Mouse (Mus musculus): ENCODE data around the gene Gm20873.
"Not testable (repeated sequence)": the region's sequence is repeated elsewhere in the genome, so short reads cannot be mapped to it uniquely, and the experiment has no call there.

The Gm20873 gene

DNA sequence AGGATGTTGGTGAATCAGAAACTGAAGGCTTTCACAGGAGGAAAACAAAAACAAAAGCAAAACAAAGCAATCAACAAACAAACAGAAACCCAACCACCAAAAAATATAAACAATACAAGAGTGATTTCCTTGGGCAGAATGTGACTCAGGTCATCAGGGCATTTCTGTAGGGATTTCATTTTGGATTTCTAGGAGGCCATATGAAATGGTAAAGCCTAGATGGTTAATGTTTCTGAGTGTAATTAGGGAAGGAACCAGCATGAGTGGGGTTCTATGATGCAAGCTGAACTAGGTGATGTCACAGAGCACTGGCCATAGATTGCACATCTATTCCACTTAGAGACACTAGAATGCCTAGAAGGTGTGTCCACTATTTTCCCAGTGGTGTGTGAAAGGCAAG is at the start of gene Gm20873:
TSS of gene Gm20873 (plus strand) at position 301 of the 400 bp plus-strand sequence.
- DNase-seq = not testable (repeated sequence)

DNA sequence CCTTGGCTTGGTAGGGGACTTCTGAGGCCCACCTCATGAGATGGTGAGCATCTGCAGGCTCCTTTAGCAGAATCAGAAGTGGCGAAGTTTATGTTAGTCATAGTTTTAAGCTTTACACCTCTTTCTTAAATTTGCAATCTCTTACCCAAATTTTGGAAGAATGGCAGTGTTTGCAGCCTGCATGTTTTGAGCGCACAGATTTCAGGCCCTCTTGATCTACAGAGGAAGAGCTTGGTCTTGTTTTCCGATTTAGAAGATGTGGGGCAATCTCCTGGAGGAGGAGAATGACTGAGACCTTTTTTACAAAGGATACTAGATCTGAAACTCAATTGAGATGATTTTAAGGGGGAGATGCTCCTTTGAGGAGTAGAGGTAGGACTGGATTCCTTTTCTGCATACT is 29.0 kb upstream of the Gm20873 start, which contains the start of gene Gm21746:
TSS of gene Gm21746 (minus strand) at position 101 of the 400 bp plus-strand sequence.
- not testable (repeated sequence) for DNase-seq
